Mouse (Mus musculus) stomach, embryonic 15.5 days (tissue): ENCODE measurements around the gene Myrf. TPM values are rescaled to one million over a fixed set of nuclear protein-coding genes. Genes with fewer than 3 reads are reported as not detected.
A peak's percentile ranks its signal among the peaks of the same experiment; 100 is the strongest.

Experiments
- ATAC-seq: fragments of 200-750 bp; cut with Nextera tagmentation; 2 replicates; pipeline ENCODE4 v1.8.0; 2017; ENCODE audit warnings: low read depth, moderate number of reproducible peaks, moderate TSS enrichment; ENCODE audit not compliant: insufficient read depth, low FRiP score
- H3K27ac ChIP-seq: fragments of 300-500 bp; sonication (generic); 2 replicates; pipeline ENCODE4 v1.5.1; 2015; ENCODE audit warnings: mild to moderate bottlenecking, inconsistent platforms
- H3K27me3 ChIP-seq: fragments of 300-500 bp; sonication (generic); replicated peaks from 2 replicates; pipeline ENCODE4 v1.6.1; 2015; ENCODE audit warnings: inconsistent platforms
- H3K36me3 ChIP-seq: fragments of 300-500 bp; sonication (generic); 2 replicates; pipeline ENCODE4 v1.6.1; 2015; ENCODE audit warnings: inconsistent platforms
- H3K4me1 ChIP-seq: fragments of 300-500 bp; sonication (generic); 2 replicates; pipeline ENCODE4 v1.6.1; 2015; ENCODE audit warnings: inconsistent platforms
- H3K4me2 ChIP-seq: fragments of 300-500 bp; sonication (generic); 2 replicates; pipeline ENCODE4 v1.6.1; 2015; ENCODE audit warnings: mild to moderate bottlenecking, inconsistent platforms
- H3K4me3 ChIP-seq: fragments of 300-500 bp; sonication (generic); replicated peaks from 2 replicates; pipeline ENCODE4 v1.5.1; 2015; ENCODE audit warnings: inconsistent platforms
- H3K9ac ChIP-seq: fragments of 300-500 bp; sonication (generic); 2 replicates; pipeline ENCODE4 v1.6.1; 2015; ENCODE audit warnings: inconsistent platforms
- H3K9me3 ChIP-seq: fragments of 300-500 bp; sonication (generic); 2 replicates; pipeline ENCODE4 v1.6.1; 2016; ENCODE audit warnings: inconsistent platforms
- WGBS: fragments of 180-500 bp; shearing (Covaris S2); methylation state at CpG from one replicate; pipeline ENCODE4 v1.1.7; 2015; 5-methylcytosine and 5-hydroxymethylcytosine counted together
- polyA plus RNA-seq: library from polyadenylated mRNA; unstranded; fragments of >200 nt; fragmentation: Nextera tagmentation; extraction: Ambion mirVana; gene quantifications from 2 replicates; pipeline ENCODE4 v1.2.1, GENCODE M21; 2015

Gene Myrf
- polyA plus RNA-seq, 1 experiment from 2014 or later: 17.8 TPM

- Histone ChIP-seq H3K36me3 (peaks cover 38% of the 10 kb centered on the region), H3K9ac (no peak overlapping the region), H3K27ac (no peak overlapping the region), H3K4me3 (no peak overlapping the region), H3K4me1 (peaks cover 7% of the 10 kb centered on the region), H3K9me3 (no peaks in the 10 kb centered on the region), H3K4me2 (no peak overlapping the region), H3K27me3 (no peaks in the 10 kb centered on the region)
- ATAC-seq: no peak
- 84% methylated on average over 3 of the region's 3 CpGs for WGBS
Observed at GRCm38 (mm10) chr19:10185876-10186275, 54.7 kb downstream of the Myrf start.

GRCm38 (mm10) chr19:10184096-10184495 lies 56.5 kb downstream of the Myrf start:
- H3K36me3 ChIP-seq: peaks cover 30% of the 10 kb centered on the region
- peak; percentile 32; the same call in 1 of the 2 replicates for ATAC-seq

GRCm38 (mm10) chr19:10183299-10183983 lies 57.1 kb downstream of the Myrf start:
- Histone ChIP-seq H3K4me1 (peaks cover 7% of the 10 kb centered on the region), H3K9ac (peak overlapping the region; percentile 78), H3K4me3 (peak overlapping the region; percentile 91), H3K36me3 (peaks cover 23% of the 10 kb centered on the region), H3K4me2 (peak overlapping the region; percentile 72), H3K27ac (peak overlapping the region; percentile 95), H3K27me3 (no peaks in the 10 kb centered on the region), H3K9me3 (no peaks in the 10 kb centered on the region)
- ATAC-seq: peak; percentile 66
- WGBS: under 1% methylated on average over 35 of the region's 35 CpGs

More at GRCm38 (mm10) chr19:10184096-10184495, 56.5 kb downstream of the Myrf start:
- Histone ChIP-seq H3K27me3 (no peaks in the 10 kb centered on the region), H3K4me2 (peak overlapping the region; percentile 72), H3K27ac (peak overlapping the region; percentile 95), H3K9me3 (no peaks in the 10 kb centered on the region), H3K4me3 (peak overlapping the region; percentile 91), H3K9ac (peak overlapping the region; percentile 78; the same call in 1 of the 2 replicates), H3K4me1 (peaks cover 7% of the 10 kb centered on the region)
- 9% methylated on average over 12 of the region's 12 CpGs for WGBS

GRCm38 (mm10) chr19:10182670-10183298 lies 57.8 kb downstream of the Myrf start, which contains the start of gene Fads1:
TSS of gene Fads1 (plus strand) at chr19:10182888.
- WGBS: under 1% methylated on average over 67 of the region's 70 CpGs
- ATAC-seq: peak; percentile 95
- H3K4me3 ChIP-seq: peak within 1 kb of the TSS; percentile 91
- H3K27ac ChIP-seq: peak within 1 kb of the TSS; percentile 95
- H3K9me3 ChIP-seq: no peaks in the 10 kb centered on the region
- H3K4me2 ChIP-seq: peak within 1 kb of the TSS; percentile 72
- H3K4me1 ChIP-seq: peaks cover 7% of the 10 kb centered on the region
- no peaks in the 10 kb centered on the region for H3K27me3 ChIP-seq
- H3K36me3 ChIP-seq: peaks cover 17% of the 10 kb centered on the region
- peak within 1 kb of the TSS; percentile 78 for H3K9ac ChIP-seq

- H3K9ac ChIP-seq: no peak overlapping the region
- 30% methylated on average over 7 of the region's 7 CpGs for WGBS
- no peaks in the 10 kb centered on the region for H3K27me3 ChIP-seq
- H3K4me2 ChIP-seq: peak overlapping the region; percentile 72
- H3K9me3 ChIP-seq: no peaks in the 10 kb centered on the region
- peak overlapping the region; percentile 91 for H3K4me3 ChIP-seq
- H3K27ac ChIP-seq: peak overlapping the region; percentile 63; the same call in 1 of the 2 replicates
- H3K36me3 ChIP-seq: peaks cover 15% of the 10 kb centered on the region
- ATAC-seq: no peak
- H3K4me1 ChIP-seq: peaks cover 7% of the 10 kb centered on the region
Observed at GRCm38 (mm10) chr19:10182142-10182541, 58.4 kb downstream of the Myrf start.

- Histone ChIP-seq H3K27ac (no peak overlapping the region), H3K4me1 (peaks cover 7% of the 10 kb centered on the region), H3K9me3 (no peaks in the 10 kb centered on the region), H3K4me2 (no peak overlapping the region), H3K4me3 (no peak overlapping the region), H3K27me3 (no peaks in the 10 kb centered on the region), H3K36me3 (peaks cover 9% of the 10 kb centered on the region), H3K9ac (no peak overlapping the region)
- WGBS: 88% methylated on average over 7 of the region's 7 CpGs
- ATAC-seq: no peak
Observed at GRCm38 (mm10) chr19:10181225-10181624, 59.3 kb downstream of the Myrf start.

- H3K9ac ChIP-seq: no peak overlapping the region
- ATAC-seq: no peak
- no peak overlapping the region for H3K27ac ChIP-seq
- no peaks in the 10 kb centered on the region for H3K9me3 ChIP-seq
- no peaks in the 10 kb centered on the region for H3K4me1 ChIP-seq
- WGBS: 44% methylated on average over 7 of the region's 7 CpGs
- no peak overlapping the region for H3K4me2 ChIP-seq
- H3K4me3 ChIP-seq: no peak overlapping the region
- no peaks in the 10 kb centered on the region for H3K36me3 ChIP-seq
- H3K27me3 ChIP-seq: no peaks in the 10 kb centered on the region
Observed at GRCm38 (mm10) chr19:10176941-10177372, 63.6 kb downstream of the Myrf start.

- no peaks in the 10 kb centered on the region for H3K36me3 ChIP-seq
- no peak for ATAC-seq
- no peak overlapping the region for H3K4me2 ChIP-seq
- no peaks in the 10 kb centered on the region for H3K4me1 ChIP-seq
- no peak overlapping the region for H3K9ac ChIP-seq
- no peak overlapping the region for H3K4me3 ChIP-seq
- 77% methylated on average over 1 of the region's 1 CpGs for WGBS
- H3K9me3 ChIP-seq: no peaks in the 10 kb centered on the region
- H3K27me3 ChIP-seq: no peaks in the 10 kb centered on the region
- no peak overlapping the region for H3K27ac ChIP-seq
Observed at GRCm38 (mm10) chr19:10176477-10176876, 64.1 kb downstream of the Myrf start.

GRCm38 (mm10) chr19:10174956-10175355 lies 65.6 kb downstream of the Myrf start:
- Histone ChIP-seq H3K36me3 (no peaks in the 10 kb centered on the region), H3K4me1 (no peaks in the 10 kb centered on the region), H3K27ac (no peak overlapping the region), H3K4me2 (no peak overlapping the region), H3K9me3 (no peaks in the 10 kb centered on the region), H3K27me3 (no peaks in the 10 kb centered on the region), H3K9ac (no peak overlapping the region), H3K4me3 (no peak overlapping the region)
- ATAC-seq: no peak
- WGBS: 69% methylated on average over 4 of the region's 4 CpGs

GRCm38 (mm10) chr19:10173844-10174539 lies 66.6 kb downstream of the Myrf start:
- no peak overlapping the region for H3K4me2 ChIP-seq
- no peaks in the 10 kb centered on the region for H3K9me3 ChIP-seq
- no peaks in the 10 kb centered on the region for H3K27me3 ChIP-seq
- ATAC-seq: no peak
- no peaks in the 10 kb centered on the region for H3K36me3 ChIP-seq
- 80% methylated on average over 7 of the region's 7 CpGs for WGBS
- H3K9ac ChIP-seq: no peak overlapping the region
- no peaks in the 10 kb centered on the region for H3K4me1 ChIP-seq
- no peak overlapping the region for H3K27ac ChIP-seq
- H3K4me3 ChIP-seq: no peak overlapping the region

GRCm38 (mm10) chr19:10173116-10173718 lies 67.3 kb downstream of the Myrf start:
- 69% methylated on average over 5 of the region's 5 CpGs for WGBS
- ATAC-seq: peak; percentile 80; the same call in 1 of the 2 replicates
- Histone ChIP-seq H3K4me3 (no peak overlapping the region), H3K9me3 (no peaks in the 10 kb centered on the region), H3K27me3 (no peaks in the 10 kb centered on the region), H3K27ac (no peak overlapping the region), H3K4me1 (no peaks in the 10 kb centered on the region), H3K9ac (no peak overlapping the region), H3K36me3 (no peaks in the 10 kb centered on the region), H3K4me2 (no peak overlapping the region)
